Mouse (Mus musculus): ENCODE results near the gene Cyp3a41b.
"Not testable (repeated sequence)": the region's sequence is repeated elsewhere in the genome, so short reads cannot be mapped to it uniquely, and the experiment has no call there.

Gene Cyp3a41b

GRCm38 (mm10) chr5:145584630-145585029 lies at the start of gene Cyp3a41b:
Gene Cyp3a41b (minus strand): TSS chr5:145584730.
- not testable (repeated sequence) for DNase-seq

- not testable (repeated sequence) for DNase-seq
Observed at GRCm38 (mm10) chr5:145632286-145632685, 47.8 kb upstream of the Cyp3a41b start.

GRCm38 (mm10) chr5:145604891-145605290 lies 20.4 kb upstream of the Cyp3a41b start:
- not testable (repeated sequence) for DNase-seq

GRCm38 (mm10) chr5:145597851-145598250 lies 13.3 kb upstream of the Cyp3a41b start:
- not testable (repeated sequence) for DNase-seq

GRCm38 (mm10) chr5:145577321-145577720 lies 7.2 kb downstream of the Cyp3a41b start:
- DNase-seq = not testable (repeated sequence)

GRCm38 (mm10) chr5:145575660-145576059 lies 8.9 kb downstream of the Cyp3a41b start:
- DNase-seq = not testable (repeated sequence)

- DNase-seq = not testable (repeated sequence)
Observed at GRCm38 (mm10) chr5:145571922-145572321, 12.6 kb downstream of the Cyp3a41b start.
